Mouse (Mus musculus) layer of hippocampus, postnatal 36 days (tissue): ENCODE measurements at regions not wholly inside any gene's neighbourhood (a gene's known extent, or its start where the extent isn't known, plus 50 kb on each side); places are given as distances from the start of the nearest gene placed in this dataset.

Experiments used
- DNase-seq, 2 experiments: peaks; one replicate each; pipeline ENCODE4 v3.0.0; 2022

DNA sequence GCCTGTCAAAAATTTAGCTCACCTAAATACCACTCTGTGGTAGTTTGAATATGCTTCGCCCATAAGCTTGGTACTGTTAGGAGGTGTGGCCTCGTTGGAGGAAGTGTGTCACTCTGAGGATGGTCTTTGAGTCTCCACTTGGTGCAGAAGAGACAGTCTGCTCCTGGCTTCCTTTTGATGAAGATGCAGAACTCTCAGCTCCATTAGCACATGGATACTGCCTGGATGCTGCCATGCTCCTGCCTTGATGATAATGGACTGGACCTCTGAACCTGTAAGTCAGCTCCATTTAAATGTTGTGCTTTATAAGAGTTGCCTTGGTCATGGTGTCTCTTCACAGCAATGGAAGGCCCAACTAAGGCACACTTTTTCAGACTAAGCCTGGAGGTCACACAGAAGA lies 56.9 kb upstream of the Pik3r1 start:
- DNase-seq, result no peak

DNA sequence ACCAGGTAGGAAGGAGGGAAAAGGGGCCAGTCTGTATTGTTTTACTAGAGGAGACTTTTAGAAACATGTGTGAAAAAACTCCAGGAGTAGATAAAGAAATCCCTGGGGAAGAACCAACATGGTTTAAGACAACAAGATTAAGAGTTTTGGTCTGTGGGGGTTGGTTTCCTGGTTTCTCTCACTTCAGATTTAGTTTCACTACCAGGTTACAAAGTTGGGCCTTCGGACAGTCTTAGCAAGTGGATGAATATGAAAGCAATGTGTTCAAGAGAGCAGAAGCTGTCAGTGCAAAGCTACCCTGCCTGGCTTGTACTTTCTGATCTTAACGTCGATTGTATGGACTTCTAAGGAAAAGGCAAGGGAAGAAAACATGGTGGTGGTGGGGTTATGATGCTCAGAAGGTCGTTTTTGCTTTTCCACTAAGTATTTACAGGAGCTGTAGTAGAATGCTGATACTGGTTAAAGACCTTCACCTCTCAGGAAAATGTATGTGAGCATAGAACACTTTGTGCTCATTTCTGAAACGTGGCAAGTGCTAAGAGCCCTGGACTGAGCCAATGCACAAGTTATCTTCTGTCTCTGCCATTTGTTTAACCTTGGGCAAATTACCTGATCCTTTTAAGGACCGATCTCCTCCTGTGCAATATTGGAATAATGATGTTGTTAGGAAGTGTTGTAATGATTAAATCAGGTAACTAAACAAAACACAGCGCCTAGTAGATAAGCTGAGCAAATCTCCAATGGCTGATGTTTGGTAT lies 64.0 kb upstream of the Pik3r1 start:
- DNase-seq, result no peak

DNA sequence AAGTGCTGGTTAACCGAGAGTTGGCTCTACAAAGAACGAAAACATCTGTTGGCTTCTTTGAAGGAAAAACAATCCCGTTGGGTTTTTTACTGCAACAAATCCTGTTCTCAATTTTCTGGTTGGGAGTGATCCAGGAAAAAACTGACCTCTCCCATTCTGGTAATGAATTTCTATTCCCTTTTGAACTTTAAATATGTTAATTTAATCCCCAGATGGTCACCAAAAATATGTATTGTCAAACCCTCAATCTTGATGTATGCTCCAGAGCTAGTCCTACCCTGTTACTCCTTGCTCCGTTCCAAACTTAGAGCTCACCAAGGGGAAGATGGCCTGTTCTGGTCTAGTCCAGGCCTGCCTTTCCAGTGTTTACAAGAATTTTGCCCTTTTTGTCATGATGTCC lies 66.5 kb upstream of the Pik3r1 start:
- no peak for DNase-seq

DNA sequence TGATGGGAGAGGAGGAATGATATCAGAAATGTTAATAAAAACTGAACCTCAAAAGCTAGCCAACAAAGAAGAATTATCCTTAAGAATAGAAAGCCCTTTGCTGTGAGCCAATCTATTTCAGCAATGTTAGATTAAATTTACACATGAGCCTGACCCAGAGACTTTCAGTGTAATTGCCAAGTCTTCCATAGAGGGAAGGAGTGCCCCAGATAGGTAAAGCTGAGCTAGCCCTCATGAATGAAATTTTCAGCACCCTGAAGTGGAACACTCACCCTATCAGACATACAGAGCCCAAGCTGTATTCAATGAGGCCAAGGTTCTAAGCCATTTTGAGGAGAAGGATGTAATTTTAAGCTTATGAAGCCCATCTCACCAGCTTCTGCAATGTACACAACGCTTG lies 69.0 kb upstream of the Pik3r1 start:
- no peak for DNase-seq

DNA sequence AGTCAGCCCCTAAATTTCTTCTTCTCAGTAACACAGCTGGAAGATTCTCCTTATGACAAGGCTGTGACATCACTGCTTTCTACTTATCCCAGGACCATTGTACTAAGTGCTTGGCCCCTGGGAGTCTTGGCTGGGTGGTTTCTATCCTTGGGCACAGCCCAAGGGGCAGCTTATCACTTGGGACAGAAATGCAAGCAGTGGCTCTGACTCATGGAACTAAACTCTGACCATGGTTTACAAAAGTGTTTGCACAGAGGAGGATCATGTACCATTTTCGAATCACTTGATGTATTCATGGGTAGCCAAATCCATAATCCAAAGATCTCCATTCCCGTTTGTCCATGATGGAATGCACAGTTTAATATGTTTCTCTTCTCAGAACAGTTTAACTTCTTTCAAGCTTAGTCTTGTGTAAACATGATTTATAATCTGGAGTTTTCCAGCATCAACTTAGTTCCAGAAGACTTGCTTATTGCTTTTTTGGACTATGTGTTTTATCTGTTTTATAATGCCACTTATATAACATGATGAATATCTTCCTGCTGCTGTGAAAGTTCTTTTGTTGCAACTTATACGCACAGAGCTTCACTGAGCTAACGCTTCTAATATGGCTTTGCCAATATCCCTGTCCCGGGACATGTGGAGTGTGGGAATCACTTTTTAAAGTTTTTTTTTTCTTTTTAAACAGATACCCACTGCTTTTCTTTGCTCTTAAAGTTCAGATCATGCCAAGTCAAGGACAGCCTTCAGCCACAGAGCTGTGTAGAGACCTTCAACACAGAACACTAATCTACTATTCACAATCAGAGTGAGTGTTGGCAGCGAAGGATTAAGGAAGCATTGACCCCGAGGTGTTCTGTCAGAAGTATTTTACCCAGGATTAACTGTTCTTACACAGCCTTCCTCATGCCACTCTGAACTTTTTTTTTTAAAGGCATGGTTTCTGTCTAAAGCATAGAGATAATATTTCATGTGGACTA lies 76.7 kb upstream of the Pik3r1 start:
- DNase-seq, result no peak

DNA sequence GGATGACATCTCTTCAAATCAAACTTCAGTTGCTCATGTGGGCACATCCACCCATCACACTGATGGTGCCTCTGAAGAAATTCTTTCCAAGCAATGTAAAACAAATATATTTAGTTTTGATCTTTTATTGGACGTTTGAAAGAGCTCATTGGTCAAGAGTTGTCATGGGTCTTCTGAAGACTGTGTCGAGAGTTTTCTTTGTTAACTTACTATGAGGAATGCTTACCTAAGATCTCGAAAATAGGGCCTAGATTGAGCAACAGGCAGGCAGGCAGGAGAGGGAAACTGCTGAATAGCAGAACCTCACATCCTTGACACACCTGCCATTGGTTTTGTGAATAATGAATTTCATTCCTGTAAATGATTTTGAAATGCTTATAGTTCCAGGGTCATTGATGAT lies 78.0 kb upstream of the Pik3r1 start:
- DNase-seq, result no peak

DNA sequence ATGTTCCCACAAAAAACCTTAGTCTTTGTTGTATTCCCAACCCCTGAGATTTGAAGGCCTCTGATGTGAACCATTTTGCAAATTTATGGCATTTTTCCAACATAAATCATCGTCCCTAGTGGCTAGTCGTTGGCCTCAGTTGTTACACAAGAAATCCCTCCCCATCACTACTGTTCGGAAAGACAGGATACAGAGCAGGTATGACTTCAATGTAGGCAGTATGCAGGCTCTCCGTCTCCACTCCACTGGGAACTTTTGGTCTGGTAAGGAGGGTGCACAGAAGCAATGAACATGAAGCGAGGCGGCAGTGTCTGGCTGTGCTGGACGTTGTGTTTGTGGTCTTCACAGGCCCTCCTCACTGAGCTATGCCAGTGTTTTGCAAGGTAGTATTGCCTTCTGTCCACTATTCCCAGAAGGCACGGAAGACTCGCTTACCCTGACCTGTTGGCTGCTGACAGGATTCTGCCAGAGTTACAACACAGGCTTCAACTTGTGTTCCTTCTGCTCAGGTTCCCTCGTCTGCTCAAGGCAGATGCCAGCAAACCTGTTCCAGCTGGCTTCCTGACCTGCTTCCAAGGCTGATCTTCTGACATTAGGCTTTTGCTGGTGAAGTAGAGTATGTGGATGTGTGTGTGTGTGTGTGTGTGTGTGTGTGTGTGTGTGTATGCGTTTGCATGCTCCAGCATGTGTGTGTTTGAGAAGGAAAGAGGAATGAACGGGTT lies 80.0 kb upstream of the Pik3r1 start:
- DNase-seq, result no peak

DNA sequence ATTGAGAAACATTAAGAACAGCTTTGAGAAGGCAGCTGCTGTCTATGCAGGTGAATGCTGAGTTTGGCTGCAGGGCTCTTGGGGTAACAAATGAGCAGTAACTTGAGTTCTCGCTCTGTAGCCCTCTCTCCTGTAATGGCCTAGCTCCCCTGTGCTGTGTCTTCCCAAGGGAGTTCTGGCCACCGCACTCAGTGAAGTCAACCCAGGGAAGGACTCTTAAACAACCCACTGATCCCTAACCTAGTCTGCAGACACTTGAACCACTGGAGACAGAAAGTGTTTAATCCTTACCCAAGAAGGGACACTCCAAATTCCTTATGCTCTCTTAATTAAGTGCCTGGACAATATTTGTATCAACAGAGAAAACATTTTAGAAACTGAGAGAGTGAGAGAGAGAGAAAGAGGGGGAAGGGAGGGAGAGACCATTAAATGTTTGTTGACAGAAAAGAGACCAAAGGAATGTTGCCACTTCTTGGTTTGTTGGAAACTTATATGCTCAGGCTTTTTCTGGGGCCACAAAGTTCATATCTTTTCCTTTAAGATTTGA lies 80.7 kb upstream of the Pik3r1 start:
- DNase-seq, result no peak

DNA sequence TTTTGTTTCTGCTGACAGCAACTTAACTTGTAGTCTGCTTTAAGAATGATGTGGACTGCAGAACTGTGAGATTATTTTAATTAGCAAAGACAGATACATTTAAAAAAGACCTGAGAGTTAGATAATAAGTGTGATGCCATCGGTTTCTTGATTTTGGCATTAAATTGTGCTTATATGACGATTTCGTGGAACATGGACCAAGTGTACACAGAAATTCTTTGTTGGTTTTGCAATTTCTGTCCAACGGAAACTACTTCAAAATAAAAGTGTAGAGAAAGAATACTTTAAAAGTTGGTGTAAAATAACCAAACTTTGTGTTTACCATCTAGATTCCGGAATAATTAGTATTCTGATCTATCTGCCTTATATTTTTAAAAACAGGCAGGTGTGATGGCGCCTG lies 81.4 kb upstream of the Pik3r1 start:
- no peak for DNase-seq

DNA sequence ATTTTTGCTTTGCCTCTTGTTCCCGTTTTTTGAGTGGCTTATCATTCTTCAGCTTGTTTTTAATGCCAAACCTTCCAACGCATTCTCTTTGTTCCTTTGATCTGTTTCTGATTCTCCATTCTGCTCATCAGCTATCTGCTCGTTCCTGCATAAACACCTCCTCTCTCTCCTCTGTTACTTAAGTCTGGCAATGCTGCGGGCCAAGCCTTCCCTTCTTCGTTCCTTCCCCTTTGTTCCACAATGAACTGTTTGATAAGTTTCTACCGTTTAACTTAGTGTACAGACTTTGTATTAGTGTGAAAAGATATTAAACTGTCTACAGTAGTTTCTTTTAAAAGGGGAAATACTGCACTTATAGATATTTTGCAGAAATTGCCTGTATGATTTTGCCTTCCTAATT lies 83.3 kb upstream of the Pik3r1 start:
- no peak for DNase-seq

DNA sequence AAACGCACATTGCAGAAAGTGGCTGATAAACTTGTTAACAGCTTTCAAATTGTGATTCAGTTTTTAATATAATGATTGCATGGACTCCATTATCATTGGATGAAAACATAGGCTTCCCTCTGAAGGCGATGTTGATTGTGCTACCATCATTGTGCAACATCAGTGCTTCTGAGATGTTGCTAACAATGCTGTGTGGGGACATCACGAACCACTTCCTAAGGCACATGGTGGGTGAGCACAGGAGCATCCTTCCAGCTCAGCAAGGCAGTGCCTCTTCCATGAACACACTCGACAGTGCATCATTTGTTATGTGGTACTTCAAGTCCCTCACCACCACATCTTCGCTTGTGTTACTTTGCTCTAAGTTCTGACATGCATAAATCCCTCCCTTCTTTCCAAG lies 84.9 kb upstream of the Pik3r1 start:
- DNase-seq, result no peak

DNA sequence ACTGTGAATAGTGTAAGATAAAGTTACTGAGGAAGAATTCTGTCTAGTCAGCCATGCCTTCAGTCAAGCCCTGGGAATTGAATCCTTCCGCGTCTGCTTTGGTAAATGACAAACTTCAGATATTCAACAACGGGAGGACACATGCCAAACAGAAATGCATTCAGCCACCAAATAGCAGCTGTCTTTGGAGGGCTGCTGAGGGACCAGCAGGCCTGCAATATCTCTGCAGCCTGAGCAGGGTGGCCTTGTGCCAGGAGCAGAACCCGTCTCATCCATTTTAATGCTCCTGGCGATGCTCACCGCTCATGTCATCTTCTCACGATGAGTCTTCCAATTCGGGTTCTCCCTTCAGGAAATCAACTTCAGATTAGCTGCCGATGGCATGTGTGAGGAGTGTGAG lies 87.1 kb upstream of the Pik3r1 start:
- peak; percentile 47 to 62 for DNase-seq

DNA sequence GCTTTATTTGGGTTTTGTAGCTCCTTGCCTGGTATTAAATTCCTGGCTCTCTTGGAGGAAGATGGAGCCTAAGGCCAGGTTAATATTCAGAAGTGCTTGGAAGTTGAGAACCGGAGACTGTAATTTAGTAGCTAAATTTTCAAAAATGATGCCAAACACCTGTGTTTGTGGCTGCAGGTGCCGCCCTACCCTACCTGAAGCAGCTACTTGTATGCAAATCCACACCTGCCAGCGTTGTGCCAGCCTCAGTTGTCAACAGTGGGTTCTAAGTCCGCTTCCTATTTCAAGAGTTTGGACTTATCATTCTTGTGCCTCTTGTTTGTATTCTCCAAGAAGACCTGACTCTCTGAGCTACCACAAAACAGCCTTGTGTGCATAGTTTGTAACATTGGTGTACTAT lies 92.7 kb upstream of the Pik3r1 start:
- DNase-seq, result no peak

DNA sequence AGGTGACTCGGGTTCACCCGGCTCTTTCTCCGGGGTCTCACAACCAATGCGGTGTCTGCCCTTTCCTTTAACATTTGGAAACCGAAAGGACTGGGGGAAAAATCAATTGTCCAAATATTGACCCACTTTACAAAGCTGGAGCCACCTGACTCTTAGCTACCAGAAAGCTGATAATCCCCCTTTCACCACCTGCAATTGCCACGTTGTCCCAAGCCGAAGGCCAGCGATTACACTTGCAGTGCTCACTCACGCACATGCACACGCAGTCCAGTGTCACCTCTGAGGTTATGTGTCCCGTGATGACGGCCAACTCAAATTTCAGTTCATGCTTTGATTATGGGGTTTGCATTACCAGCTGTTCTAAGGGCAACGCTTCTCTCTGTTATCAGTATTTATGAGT lies 94.0 kb upstream of the Pik3r1 start:
- no peak for DNase-seq

DNA sequence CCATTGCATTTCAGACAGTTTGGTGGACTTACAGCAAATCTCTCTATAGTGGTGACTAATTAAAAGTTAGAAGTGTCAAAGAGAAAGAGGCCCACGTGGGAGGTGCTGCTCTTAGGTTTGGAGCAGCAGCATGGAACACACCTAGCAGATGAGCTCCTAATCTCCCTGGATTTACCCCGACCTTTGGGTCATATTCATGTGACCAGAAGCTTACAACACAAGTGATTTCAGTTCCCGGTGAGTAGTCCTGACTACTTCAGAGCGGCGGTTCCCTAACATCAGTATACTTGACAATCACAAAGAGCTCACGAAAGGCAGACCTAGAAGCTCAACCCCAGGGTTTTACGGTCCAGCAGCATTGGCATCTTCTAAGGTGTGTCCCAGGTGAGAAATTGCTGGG lies 95.0 kb upstream of the Pik3r1 start:
- DNase-seq, result no peak

DNA sequence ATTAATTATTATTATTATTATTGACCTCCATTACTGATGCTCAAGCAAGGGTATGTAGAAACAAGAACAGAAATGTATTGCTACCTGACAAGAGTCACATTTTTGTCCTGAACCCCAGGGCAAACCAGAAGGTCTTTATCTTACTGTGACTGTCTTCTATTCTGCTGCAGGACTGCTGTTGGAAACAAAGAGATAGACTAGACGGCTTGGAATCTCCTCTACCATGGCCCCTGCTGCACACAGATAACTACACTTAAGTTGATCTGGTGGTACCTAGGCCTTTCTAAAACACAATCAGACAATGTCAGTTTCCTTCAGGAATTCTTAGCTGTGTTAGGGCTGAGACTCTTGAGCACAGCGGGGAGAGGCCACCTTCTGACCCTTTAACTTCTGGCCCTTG lies 95.6 kb upstream of the Pik3r1 start:
- no peak for DNase-seq

DNA sequence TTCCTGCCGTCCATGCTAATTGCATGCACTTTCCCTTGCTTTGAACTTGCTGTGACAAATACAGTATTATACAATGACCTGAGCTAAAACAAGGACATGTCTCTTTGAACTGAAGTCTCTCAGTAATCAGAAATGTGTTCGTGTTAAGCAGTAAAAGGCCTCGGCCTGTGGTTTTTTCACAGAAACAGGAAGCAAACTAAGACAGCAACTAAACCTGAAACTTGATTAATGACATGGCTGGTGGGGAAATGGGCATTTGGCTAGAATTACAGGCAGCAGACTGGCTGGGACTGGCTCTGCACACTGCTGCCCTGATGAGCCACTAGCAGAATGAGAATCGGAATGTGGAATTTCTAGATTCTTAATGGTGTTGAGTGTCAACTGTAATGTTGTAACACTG lies 98.8 kb upstream of the Pik3r1 start:
- DNase-seq, result no peak

DNA sequence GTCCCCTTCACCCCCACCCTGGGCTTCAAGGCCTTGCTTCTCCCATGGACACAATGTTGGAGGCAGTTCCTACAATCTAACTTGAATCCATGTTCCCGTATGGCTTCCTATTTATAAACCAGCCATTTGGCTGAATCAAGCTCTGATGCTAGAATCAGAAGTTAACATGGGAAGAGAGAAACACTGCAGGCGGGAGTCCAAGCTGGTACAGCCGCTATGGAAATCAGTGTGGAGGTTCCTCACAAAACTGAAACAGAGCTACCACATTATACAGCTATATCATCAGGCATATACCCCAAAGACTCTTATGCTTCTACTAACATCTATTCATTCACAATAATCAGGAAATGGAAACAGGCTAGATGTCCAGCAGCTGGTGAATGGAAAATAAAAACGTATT lies 106.7 kb upstream of the Pik3r1 start:
- DNase-seq, result peak; percentile 10

DNA sequence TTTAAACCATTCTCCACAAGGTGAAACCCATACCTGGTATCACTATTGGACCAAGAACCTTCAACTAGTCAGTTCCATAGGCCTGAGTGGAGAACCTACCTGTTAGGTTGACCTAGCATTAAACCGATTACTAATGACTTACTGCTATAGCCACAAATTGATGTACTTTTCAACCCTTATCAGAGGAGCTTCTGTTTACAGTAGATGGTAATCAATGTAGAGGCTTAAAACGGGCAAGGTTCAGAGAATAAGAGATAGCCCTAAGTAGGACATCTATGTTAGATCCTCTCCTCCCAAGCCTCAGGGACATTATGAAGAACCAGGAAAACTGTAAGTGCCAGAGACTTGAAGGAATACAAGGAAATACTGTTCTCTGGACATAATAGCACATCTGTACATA lies 108.1 kb upstream of the Pik3r1 start:
- no peak for DNase-seq

DNA sequence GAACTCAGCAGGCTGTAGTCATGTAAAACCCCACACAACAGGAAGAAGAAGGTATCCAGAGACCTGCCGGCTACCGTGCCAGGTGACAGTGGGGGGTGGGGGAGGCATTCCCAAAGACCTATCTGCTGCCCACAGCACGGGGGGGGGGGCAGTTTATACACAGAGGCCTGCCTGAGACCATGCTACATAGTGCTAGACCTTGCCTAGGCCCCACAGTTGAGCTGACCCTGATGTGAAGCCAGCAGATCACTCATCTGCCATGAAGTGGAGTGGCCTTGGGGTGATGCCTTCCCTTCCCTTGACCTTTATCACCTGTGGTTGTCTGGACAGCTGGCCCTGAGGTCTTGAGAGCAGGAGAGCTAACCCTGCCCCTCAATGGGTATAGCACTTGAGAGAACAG lies 108.6 kb upstream of the Pik3r1 start:
- DNase-seq, result no peak

DNA sequence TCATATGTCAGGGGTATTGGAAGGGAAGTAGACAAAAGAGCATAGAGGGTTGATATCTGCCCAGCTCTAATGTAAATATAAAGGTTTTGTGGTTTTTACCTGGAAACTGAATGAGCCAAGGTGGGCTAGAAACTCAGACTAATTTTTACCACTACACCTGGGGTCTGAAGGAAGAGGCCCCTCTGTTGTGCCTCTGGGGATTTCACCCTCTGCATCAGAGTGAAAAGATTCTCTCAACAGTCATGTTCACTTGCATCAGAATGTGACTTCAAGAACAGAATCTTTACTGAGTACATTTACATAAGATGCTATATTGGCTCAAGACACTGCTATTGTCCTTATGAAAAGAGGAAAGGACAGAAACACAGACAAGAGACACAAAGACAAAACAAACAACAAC lies 110.2 kb upstream of the Pik3r1 start:
- no peak for DNase-seq

DNA sequence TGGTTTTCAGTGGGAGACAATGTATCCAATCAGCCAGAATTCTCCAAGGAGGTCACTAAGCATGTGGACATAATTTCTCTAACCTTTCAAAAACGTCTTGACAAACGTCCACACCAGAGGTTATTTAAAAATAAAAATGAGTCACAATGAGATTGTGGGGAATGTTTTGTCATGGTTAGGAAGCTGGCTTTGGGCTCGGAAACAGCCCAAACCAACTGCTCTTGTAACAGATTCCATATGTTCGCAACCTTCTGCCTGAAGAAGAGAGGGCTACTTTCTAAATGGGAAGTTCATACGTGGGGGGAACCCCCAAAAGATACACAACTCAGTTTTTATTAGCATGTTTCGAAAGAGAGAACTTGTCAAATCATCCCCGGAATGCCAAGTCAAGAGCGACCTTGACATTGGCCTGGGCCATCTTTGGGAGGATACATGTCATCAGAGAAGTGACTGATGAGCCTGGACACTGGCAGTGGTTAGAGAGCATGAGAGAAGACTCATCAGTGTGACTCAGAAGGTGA lies 111.6 kb upstream of the Pik3r1 start:
- no peak for DNase-seq

DNA sequence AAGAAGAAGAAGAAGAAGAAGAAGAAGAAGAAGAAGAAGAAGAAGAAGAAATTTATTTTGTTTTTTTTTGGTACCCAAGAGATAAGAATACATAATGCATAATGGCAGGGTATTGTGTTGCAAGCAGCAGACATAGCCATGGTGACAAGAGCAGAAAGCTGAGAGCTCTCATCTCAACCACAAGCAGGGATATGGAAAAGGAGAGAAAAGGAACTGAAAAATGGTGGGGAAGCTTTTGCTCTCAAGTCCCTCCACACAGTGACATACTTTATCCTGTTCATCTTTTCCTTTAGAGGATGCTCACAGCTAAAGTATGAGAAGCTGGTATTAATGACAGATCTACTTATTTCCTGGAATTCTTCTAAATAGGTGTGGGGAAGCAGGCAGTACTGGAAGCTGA lies 115.2 kb upstream of the Pik3r1 start:
- DNase-seq, result no peak
